Comparison of ENCODE assay signal across 8 mouse cellular contexts in the genomic region with DNA sequence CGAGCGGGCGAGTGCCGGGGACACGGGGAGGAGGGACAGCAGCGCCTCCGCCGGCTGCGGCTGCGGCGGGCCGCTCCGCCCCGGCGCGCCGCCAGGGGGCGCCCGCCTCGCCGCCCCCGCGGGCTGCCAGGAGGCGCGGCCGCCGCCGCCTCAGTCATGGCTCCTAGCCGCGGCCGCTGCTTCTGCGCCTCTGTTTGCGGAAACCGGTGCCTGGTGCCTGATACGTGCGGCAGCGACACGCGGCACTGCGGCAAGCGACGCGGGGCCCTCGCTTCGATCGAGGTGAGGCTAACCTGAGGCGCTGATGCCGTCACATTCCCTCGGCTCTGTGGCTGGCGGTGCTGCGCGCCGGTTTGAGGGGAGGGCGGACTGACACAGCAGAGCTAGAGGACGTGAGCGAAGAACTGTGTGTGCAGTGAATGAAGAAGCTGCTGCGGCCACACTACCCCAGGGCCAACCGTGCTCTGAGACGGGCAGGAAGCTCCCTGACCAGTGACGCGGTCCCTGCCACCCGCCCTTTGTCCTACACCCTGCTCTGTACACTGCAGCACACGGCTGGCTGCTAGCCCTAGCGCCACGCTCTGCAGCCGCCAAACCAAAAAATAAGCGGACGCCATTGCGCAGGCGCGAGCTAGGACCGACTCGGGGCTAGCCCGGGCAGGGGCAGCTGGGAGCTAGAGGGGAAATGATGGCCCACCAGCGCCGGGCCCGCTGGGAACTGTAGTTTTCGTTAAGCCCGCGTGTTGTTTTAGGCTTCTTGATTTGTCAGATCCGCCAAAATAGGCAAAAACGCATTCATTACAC. TPM values are rescaled to one million over a fixed set of nuclear protein-coding genes. Genes with fewer than 3 reads are reported as not detected.
A peak's percentile ranks its signal among the peaks of the same experiment; 100 is the strongest.
DNase-seq lines count a peak whose midpoint lies in the region; ATAC-seq lines count a peak whose summit lies in the region.

No protein-coding gene starts in this region.

- WGBS in hindbrain, embryonic 14.5 days: under 1% methylated on average over 80 of the region's 82 CpGs

- no peaks in the 10 kb centered on the region for H3K27me3 ChIP-seq in hindbrain, embryonic 14.5 days (ENCODE audit: control insufficient read depth, insufficient read depth, low read length)

- peak; percentile 95 for ATAC-seq in hindbrain, embryonic 14.5 days (ENCODE audit: low FRiP score)

- H3K4me2 ChIP-seq in hindbrain, embryonic 14.5 days (replicated peaks): peak overlapping the region; percentile 67

- DNase-seq in NIH3T3 (ENCODE audit: low read depth): peak; percentile 96
- DNase-seq in cerebellum, postnatal 10 days: peak; percentile 95 to 97
- DNase-seq in frontal cortex, postnatal 14 days (ENCODE audit: low spot score in 2 of 2): peak; percentile 83
- DNase-seq in hindbrain, embryonic 14.5 days (ENCODE audit: low spot score): peak; percentile 94
- peak; percentile 88 to 90 for DNase-seq in layer of hippocampus, postnatal 36 days
- peak; percentile 94 for DNase-seq in lung, postnatal 36 days
- DNase-seq in retina, postnatal 1 day: peak; percentile 96
- peak; percentile 80 to 89 for DNase-seq in urinary bladder, adult 18-20 months (ENCODE audit: low spot score in 2 of 2)

- H3K4me3 ChIP-seq in hindbrain, embryonic 14.5 days (replicated peaks; ENCODE audit: low read length): peak overlapping the region; percentile 81

- peak overlapping the region; percentile 100 for H3K27ac ChIP-seq in hindbrain, embryonic 14.5 days

- peak overlapping the region; percentile 99 for H3K9ac ChIP-seq in hindbrain, embryonic 14.5 days

- peaks cover 30% of the 10 kb centered on the region for H3K4me1 ChIP-seq in hindbrain, embryonic 14.5 days (replicated peaks; ENCODE audit: control insufficient read depth, insufficient read depth, low read length)

- H3K36me3 ChIP-seq in hindbrain, embryonic 14.5 days (replicated peaks; ENCODE audit: control insufficient read depth, insufficient read depth): no peaks in the 10 kb centered on the region

- no peaks in the 10 kb centered on the region for H3K9me3 ChIP-seq in hindbrain, embryonic 14.5 days (ENCODE audit: control insufficient read depth, low read length)

RNA-seq across cellular contexts. Expression of a gene that starts 26.1 kb away (rescaled TPM):
- 30.7 and 33.8 TPM in 2 replicates for polyA plus RNA-seq in hindbrain, embryonic 14.5 days (2014; fragmentation: Nextera tagmentation; extraction: Ambion mirVana)
- 10 to 100 TPM; 68.0 to 71.7 TPM for total RNA-seq in layer of hippocampus, postnatal 36 days (2021)

Comparison
In these comparisons a context has a peak if more than half of its experiments do, and no peak if none do; other contexts are left out.
1. Peak in every context shown above with its lines: DNase-seq, ATAC-seq, H3K4me3 ChIP-seq and H3K27ac ChIP-seq.